Mouse (Mus musculus) CH12.LX (cell line): ENCODE measurements around the gene 3110021N24Rik. TPM values are rescaled to one million over a fixed set of nuclear protein-coding genes. Genes with fewer than 3 reads are reported as not detected.

Experiments used
- polyA plus RNA-seq: library from polyadenylated mRNA; unstranded; fragments of >175 nt; gene quantifications from 2 replicates; pipeline ENCODE4 v1.2.1, GENCODE M21; 2012; ENCODE audit warnings: low read depth; ENCODE audit not compliant: insufficient read length
- total RNA-seq, 2 experiments: library from RNA; depleted of rRNA; stranded (reverse); fragments of 300-350 nt in 1 of 2; fragments of >200 nt in 1 of 2; gene quantifications; 2 replicates each; pipeline ENCODE4 v1.2.3; 2012 to 2014

3110021N24Rik gene
- total and polyA plus RNA-seq, 3 experiments = 0.17 TPM; not detected in 2

Other genes with a start within 250 kb of the 3110021N24Rik start
- 51.1 and 63.1 TPM in 2 replicates for gene Prpf38a, start 140.3 kb upstream of the 3110021N24Rik start, total RNA-seq (2012; rRNA removed)
- 107 and 127 TPM in 2 replicates for gene Prpf38a, start 140.3 kb upstream of the 3110021N24Rik start, total RNA-seq (2014; rRNA removed)
- gene Prpf38a, start 140.3 kb upstream of the 3110021N24Rik start, polyA plus RNA-seq = 82.2 and 98.7 TPM in 2 replicates
- 16.3 and 20.5 TPM in 2 replicates for gene Orc1, start 140.2 kb upstream of the 3110021N24Rik start, total RNA-seq (2012; rRNA removed)
- gene Orc1, start 140.2 kb upstream of the 3110021N24Rik start, total RNA-seq (2014; rRNA removed) = 25.1 and 25.4 TPM in 2 replicates
- 24.8 and 25.0 TPM in 2 replicates for gene Orc1, start 140.2 kb upstream of the 3110021N24Rik start, polyA plus RNA-seq
- gene Cc2d1b, start 99.7 kb upstream of the 3110021N24Rik start, total RNA-seq (2012; rRNA removed) = 60.9 and 61.4 TPM in 2 replicates
- 48.9 and 59.0 TPM in 2 replicates for gene Cc2d1b, start 99.7 kb upstream of the 3110021N24Rik start, total RNA-seq (2014; rRNA removed)
- gene Cc2d1b, start 99.7 kb upstream of the 3110021N24Rik start, polyA plus RNA-seq = 57.5 and 69.1 TPM in 2 replicates
- gene Zfyve9, start 61.1 kb downstream of the 3110021N24Rik start, total RNA-seq (2012; rRNA removed) = 2.5 and 2.8 TPM in 2 replicates
- 0.83 and 0.89 TPM in 2 replicates for gene Zfyve9, start 61.1 kb downstream of the 3110021N24Rik start, total RNA-seq (2014; rRNA removed)
- gene Zfyve9, start 61.1 kb downstream of the 3110021N24Rik start, polyA plus RNA-seq = 1.6 and 1.7 TPM in 2 replicates
- 32.1 and 33.3 TPM in 2 replicates for gene Btf3l4, start 114.0 kb downstream of the 3110021N24Rik start, total RNA-seq (2012; rRNA removed)
- gene Btf3l4, start 114.0 kb downstream of the 3110021N24Rik start, total RNA-seq (2014; rRNA removed) = 52.7 and 70.5 TPM in 2 replicates
- 67.6 and 74.5 TPM in 2 replicates for gene Btf3l4, start 114.0 kb downstream of the 3110021N24Rik start, polyA plus RNA-seq
- 35.9 and 45.5 TPM in 2 replicates for gene Txndc12, start 115.0 kb downstream of the 3110021N24Rik start, total RNA-seq (2012; rRNA removed)
- 61.4 and 62.3 TPM in 2 replicates for gene Txndc12, start 115.0 kb downstream of the 3110021N24Rik start, total RNA-seq (2014; rRNA removed)
- gene Txndc12, start 115.0 kb downstream of the 3110021N24Rik start, polyA plus RNA-seq = 44.1 and 52.7 TPM in 2 replicates
- gene Kti12, start 128.1 kb downstream of the 3110021N24Rik start, total RNA-seq (2012; rRNA removed) = 36.1 and 48.4 TPM in 2 replicates
- gene Kti12, start 128.1 kb downstream of the 3110021N24Rik start, total RNA-seq (2014; rRNA removed) = 51.4 and 66.0 TPM in 2 replicates
- gene Kti12, start 128.1 kb downstream of the 3110021N24Rik start, polyA plus RNA-seq = 73.8 and 81.3 TPM in 2 replicates
- gene A730015C16Rik, start 129.0 kb downstream of the 3110021N24Rik start, total RNA-seq (2012; rRNA removed) = 7.0 and 11.2 TPM in 2 replicates
- not detected in 2 replicates for gene A730015C16Rik, start 129.0 kb downstream of the 3110021N24Rik start, total RNA-seq (2014; rRNA removed)
- gene A730015C16Rik, start 129.0 kb downstream of the 3110021N24Rik start, polyA plus RNA-seq = 0.26 and 0.48 TPM in 2 replicates
- gene Rab3b, start 159.4 kb downstream of the 3110021N24Rik start, total RNA-seq (2012; rRNA removed) = 0.55 and 0.85 TPM in 2 replicates
- gene Rab3b, start 159.4 kb downstream of the 3110021N24Rik start, total RNA-seq (2014; rRNA removed) = 0.15 and 0.56 TPM in 2 replicates
- gene Rab3b, start 159.4 kb downstream of the 3110021N24Rik start, polyA plus RNA-seq = 0.76 and 0.94 TPM in 2 replicates